Mouse (Mus musculus): ENCODE data around the gene Zp3r.
"Not testable (repeated sequence)": the region's sequence is repeated elsewhere in the genome, so short reads cannot be mapped to it uniquely, and the experiment has no call there.

The Zp3r gene

DNA sequence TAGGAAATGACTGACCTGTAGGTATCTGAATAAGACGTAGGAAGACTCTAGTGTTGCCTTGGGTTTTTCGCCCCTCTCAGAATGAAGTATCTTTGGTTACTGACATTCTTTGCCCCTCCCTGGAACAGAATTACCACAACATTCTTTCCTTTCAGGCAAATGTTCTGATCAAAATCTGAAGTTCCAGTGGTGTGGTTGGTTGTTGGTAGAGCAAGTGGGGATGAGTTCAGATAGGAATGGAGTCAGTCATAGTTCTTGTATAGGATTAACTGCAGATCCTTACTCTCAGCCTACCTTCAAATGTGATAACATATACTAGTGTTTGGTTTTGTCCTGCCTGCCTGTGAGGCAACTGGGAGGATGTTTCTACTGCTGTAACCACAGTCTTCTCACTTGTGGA is at the start of gene Zp3r:
TSS of gene Zp3r (minus strand) at position 101 of the 400 bp plus-strand sequence.
- no peak for DNase-seq (ENCODE audit: low spot score in 2 of 2)

DNA sequence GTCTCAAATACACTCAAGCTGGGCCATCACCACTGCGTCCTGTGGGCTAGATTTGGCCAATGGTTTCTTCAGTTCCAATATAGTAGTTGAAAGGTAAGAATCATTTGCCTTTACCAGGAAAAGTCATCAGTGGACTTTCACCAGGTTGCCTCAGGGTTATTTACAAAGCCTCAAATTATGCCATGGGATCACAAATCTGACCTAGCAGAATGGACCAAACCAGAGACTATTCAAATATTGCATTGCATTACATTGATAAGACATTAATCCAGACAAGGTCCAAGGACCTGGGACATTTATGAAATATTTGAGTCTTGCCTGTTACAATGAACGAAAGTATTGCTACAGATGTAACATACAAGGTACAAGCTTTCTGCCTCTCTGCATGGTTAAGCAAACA is 49.1 kb upstream of the Zp3r start:
- no peak for DNase-seq (ENCODE audit: low spot score in 2 of 2)

DNA sequence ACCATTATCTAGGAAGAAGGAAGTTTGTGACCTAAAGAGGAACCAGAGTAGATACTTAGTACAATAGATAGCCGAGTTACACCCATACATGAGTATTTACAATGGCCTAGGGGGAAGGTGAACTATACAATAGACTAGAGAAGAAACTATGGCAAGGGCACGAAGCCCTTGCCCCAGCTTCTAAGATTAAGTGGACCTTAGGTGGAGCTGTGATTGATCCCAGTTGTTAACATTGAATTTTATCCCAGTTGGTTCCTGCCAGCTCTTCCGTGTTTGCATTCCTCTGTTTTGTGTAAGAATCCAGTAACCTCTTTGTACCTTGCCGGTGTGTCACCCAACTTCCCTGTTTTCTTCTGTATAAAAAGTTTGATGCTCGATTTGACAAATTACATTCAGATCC is 34.2 kb upstream of the Zp3r start:
- DNase-seq (ENCODE audit: low spot score in 2 of 2), result not testable (repeated sequence)

DNA sequence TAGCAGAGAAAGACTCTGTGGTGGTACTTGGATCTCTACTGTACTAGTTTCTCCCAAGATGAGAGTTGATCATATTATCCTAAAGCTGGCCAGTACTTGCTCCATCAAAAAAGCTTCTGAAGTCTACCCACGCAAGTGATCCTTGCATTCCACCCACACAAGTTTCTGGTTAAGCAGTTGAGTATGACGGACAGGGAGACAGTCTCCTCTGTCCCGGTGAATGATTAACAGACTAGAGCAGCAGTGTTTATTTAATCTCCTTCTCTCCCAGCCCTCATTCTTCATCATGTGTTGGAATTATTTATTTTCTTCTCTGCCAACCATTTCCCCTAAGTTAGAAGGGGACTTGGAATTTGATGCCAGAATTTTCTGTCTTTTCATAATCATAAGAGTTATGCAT is 32.0 kb upstream of the Zp3r start, which contains the start of gene C4bp:
TSS of gene C4bp (minus strand) at position 179 of the 400 bp plus-strand sequence.
- no peak for DNase-seq (ENCODE audit: low spot score in 2 of 2)

DNA sequence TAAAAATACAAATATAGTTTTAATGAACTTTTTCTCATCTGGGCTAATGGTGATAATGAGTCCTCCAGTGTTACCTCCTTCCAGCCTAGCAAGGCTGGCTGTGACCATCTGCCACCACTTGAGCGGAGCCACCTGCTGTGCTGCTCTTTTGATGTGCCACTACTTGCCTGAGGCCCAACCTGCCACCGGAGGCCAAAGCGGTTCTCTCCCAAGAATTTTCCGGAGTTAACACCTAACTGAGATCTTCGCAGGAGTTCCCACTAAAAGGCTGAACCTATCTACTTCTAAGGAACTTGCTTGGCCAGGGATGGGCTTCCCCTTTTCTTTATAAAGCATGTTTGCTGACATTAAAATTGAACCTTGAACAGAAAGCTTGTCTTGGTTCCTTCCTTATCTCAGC is 30.2 kb upstream of the Zp3r start:
- DNase-seq (ENCODE audit: low spot score in 2 of 2), result not testable (repeated sequence)

DNA sequence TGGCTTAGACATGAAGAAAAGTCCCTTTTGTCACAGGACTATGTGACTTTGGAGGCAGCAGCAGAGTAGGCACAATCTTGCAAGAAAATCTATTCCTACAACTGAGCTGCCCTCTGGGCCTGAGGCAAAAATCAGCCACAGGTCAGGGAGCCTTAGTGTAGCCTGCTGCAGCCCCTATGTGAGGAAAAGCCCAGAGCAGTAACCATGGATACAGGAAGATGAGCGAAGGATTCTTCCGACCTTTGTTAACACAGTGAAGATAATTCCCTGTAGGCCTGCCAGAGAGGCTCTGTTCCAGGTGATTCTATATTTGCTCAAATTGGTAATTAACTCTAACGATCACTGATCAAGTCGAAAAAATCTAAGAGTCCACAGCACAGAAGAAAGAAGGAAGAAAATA is 14.7 kb upstream of the Zp3r start:
- DNase-seq (ENCODE audit: low spot score in 2 of 2), result no peak

DNA sequence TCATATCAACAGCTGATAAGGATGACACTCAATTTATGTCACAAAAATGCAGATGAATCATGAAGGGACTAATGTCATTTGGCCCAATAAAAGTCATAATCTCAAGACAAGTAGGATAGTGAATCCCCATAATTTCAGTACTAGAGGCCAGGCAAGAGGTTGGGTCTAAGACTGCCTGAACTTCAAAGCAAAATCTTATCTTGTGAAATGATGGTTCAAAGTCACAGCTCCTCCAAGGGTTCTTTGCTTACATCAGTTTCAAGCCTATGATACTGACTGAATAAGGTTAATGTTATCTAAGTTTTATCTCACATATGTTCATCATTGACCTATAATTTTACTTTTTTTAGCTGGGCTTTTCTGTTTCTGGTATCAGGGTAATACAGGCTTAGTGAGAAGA is 11.5 kb upstream of the Zp3r start:
- DNase-seq (ENCODE audit: low spot score in 2 of 2), result no peak

DNA sequence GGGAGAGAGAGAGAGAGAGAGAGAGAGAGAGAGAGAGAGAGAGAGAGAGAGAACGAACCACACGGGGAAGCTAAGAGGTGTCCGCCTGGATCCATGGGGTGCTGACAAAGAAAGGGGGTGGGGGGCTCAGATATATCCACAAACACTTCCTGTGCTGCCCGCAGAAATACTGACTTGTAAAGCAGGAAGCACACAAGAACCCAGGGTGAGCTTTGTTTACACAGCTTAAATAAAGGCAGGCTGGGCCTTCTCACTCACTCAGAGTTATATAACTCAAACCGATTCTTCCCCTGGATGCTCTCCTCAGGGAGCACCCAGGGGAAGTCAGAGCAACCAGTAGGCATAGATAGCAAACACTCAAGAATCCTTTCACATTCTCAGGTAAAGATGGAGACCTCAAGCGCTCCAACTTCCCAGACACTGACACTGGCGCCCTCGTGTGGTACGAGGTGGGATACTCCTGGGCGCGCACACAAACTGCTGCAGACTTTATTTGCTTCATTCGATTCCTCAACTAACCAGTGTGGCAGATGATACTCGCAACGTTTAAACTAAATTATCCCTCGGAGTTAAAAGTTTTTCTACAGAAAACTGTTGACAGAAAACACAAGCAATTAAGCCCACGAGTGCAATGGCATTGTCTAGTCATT is 4.5 kb upstream of the Zp3r start:
- peak; percentile 24 to 30 for DNase-seq (ENCODE audit: low spot score in 2 of 2)

DNA sequence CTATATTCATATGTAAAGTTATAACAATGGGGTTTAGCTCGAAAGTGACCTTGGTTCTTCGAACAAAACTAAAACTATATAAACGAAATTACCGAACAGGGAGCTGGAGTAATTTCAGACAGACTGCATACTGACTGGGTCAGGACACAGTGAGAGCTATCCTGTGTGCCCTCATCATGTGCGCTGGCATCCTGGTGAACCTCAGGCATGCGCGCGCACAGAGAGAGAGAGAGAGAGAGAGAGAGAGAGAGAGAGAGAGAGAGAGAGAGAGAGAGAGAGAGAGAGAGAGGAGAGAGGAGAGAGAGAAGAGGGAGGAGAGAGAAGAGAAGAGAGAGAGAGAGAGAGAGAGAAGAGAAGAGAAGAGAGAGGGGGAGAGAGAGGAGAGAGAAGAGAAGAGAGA is 3.9 kb upstream of the Zp3r start:
- DNase-seq (ENCODE audit: low spot score in 2 of 2), result no peak

DNA sequence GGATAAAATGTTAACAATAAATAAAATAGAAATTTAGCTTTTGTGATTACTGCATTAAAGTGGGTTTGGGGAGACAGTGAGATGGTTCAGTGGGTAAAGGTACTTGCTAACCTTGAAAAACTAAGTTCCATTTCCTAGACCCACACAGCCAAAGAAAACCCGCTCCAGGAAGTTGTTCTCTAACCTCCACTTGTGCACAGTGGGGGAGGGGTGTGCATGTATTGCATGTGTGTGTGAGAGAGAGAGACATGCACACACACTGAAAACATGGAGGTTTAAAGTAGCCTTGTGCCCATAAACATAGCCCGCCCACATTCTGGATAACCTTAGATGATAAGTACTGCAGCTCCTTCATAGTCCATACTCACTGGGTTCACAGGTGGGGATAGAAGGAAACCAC is 33.1 kb downstream of the Zp3r start:
- DNase-seq (ENCODE audit: low spot score in 2 of 2), result no peak

DNA sequence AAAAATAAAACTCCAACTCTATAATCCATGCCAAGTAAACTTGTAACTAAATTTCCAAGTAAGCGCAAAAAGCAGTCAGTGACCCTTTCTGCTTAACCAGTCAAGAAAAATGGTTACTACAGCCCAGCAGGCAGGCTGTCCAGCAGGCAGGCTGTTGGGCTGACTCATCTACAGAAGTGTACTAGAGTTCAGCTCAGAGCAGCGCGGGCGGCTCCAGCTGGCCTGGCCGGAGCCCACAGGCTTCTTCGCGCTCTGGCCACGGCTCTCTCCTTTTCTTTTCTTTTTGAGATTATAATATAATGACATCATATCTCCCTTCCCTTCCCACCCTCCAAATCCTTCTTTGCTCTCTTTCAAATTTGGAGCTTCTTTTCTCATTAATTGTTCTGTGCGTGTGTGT is 40.8 kb downstream of the Zp3r start:
- no peak for DNase-seq (ENCODE audit: low spot score in 2 of 2)

DNA sequence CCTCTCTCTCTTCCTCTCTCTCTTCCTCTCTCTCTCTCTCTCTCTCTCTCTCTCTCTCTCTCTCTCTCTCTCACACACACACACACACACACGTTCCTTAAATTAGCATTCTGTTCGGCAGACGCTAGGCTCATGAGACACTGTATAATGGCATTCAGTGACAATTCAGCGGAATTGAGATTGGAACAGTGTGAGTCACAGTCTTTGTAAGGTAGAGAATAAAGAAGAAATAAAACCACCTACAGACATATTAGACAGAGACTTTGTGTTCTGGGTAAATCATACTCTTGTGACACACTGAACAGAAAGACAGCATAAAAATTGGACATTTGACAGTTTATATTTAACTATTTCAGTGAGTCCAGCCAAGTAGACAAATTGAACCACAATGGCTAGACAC is 53.0 kb downstream of the Zp3r start:
- DNase-seq (ENCODE audit: low spot score in 2 of 2), result peak in 1 of 2 experiments; percentile 6

DNA sequence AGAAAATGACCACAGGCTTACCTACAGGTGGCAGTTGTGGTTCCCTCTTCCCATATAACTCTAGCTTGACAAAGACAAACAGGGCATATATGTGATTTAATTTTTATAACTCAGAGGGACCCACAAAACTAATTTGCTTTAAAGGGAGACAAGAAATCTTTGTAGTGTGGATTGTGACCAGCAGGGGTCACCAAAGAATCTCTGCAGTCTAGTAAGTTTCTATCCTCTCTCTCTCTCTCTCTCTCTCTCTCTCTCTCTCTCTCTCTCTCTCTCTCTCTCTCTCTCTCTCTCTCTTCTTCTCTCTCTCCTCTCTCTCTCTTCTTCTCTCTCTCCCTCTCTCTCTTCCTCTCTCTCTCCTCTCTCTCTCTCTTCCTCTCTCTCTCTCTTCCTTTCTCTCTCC is 53.5 kb downstream of the Zp3r start:
- peak; percentile 11 to 14 for DNase-seq (ENCODE audit: low spot score in 2 of 2)

DNA sequence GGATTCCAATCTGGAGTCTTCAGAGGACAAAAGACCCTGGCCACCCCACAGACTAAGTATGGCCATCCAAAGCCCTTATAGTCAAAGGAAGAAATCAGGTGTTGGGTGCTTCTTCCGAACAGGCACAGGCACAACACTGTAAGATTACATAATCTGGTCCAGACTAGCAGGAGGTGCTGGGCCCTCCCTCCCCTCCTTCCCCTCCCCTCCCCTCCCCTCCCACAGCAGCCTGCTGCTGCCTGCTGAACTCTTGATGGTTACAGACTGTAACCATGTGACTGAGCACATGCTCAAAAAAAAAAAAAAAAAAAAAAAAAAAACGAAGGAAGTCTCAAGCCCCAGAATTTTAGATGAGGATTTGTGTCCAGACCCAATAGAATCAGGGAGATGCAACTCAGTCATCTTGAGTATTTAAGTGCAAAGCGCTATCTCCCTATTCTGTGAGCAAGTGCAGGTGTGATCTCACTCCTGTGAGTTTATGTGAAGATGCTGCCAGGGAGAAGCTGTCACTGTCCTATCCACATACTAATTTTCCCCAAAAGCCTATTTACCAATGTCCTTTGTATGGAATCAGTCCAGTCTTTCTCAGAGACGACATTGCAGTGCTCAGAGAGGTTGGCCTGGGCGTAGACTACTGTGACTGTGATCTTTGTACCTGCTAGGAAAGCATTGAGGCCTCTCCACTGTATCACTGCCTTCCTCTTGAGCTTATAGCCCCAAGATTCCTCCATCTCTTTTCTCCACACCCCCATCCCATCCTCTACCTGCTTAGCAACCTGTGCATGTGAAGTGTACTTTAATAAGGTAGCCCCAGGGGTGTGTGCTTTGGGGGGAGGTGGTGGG is 77.8 kb downstream of the Zp3r start:
- no peak for DNase-seq (ENCODE audit: low spot score in 2 of 2)

DNA sequence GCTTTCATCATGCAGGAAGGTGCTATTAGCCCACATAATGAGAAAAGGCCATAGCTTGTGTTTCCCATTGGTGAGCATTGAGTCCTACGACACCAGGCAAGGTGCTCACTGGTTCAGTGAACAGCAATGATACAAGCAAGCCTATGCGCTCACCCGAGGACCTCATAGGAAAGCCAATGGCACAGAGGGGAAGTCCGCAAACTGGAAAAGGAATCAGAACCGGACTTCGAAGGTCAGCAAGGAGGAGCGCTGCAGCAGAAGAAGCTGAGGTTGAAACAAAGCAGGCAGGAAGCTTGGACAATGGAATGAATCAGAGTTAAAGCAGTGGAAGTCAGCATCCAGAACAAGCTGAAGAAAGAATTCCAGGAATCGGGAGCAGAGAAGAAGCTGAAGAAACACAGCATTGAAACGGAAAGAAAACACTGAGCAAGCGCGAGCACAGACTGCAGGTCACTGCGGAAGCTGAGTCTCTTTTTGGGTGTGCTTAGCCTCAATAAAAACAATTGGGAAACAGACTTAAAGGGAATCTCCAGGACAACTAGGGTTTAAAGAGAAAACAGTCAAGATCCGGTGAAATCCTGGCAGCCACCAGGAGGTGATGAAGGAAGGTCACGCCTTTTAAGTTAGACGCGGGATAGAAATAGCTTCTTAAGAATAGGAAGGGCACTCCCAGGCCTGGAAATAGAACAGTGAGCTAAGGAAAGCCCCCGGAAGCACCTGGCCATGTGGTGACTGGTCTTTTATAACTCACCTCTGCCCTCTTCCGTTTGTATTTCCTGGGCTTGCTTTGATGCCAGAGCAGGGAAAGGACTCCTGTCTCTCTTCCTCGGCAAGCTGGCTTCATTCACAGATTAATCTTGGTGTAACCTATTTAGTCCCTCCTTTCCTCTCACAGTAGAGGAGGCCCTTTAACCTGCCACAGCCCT is 78.9 kb downstream of the Zp3r start:
- no peak for DNase-seq (ENCODE audit: low spot score in 2 of 2)

DNA sequence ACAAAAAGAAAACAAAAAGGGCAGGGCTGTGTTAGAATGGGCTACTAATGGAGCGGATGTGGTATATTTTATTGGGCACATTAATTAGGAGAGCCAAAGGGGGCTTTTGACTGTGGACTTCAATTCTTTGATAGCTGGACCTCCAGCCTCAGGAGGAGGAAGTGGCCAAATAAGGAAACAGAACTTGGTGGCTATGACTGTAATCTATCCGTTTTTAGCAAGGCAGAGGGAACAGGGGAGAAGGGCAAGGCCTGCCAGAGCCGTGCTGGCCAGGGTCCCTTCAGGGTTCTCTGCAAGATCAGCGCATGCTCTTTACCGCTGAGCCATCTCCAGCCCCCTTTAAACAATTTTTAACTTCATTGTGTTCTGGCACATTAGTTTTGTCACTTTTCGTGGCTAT is 79.7 kb downstream of the Zp3r start:
- DNase-seq (ENCODE audit: low spot score in 2 of 2), result no peak

DNA sequence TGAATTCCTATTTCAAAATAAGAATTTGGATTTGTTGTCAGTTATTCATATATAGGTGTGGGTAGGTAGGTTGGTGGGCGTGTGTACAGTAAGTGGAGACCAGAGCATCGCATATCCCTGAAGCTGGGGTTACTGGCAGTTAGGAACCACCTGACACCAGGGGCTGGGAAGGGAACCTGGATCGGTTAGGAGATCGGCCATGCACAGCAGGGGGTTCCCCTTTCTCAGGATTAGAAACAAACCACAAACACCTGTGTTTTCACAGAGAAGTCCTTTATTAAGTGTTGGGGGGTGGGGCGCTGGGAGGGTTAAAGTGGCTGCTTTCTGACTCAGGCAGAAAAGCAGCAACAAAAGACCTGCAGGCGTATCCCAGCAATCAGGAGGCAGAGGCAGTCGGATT is 80.3 kb downstream of the Zp3r start:
- no peak for DNase-seq (ENCODE audit: low spot score in 2 of 2)

DNA sequence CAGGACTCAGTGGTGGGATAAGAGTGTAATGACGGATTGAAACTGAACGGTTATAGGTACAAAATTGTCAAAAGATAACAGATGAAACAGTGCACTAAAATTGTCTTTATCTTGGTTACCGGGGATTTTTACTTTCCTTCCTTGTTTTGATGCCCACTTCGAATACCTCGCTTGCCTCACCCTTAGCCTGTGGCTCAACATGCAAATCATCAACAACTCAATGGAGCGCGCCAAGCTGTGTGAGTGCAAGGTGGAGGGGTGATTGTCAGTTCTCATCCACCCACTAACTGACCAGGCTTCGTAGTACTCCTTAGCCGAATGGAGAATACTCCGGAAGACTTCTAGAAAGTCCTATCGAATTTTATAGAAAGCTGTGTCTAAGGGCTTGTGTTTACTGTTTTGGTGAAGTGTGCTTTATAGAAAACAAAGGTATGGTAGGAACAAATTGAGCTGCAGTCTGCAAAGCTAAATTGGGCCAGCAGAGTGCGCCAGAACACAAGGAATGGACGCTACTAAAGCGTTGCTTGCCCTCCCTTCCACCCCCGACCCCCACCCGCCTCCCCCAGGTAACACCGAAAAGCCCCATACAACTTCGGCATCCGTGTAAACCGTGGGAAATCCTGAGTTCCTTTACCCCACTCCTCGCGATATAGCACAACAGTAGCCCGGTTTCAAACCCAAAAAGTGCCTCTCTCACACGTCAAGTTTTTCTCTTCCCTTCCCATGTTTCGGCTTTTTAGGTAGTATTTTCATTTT is 81.6 kb downstream of the Zp3r start:
- DNase-seq (ENCODE audit: low spot score in 2 of 2), result no peak

All from right cerebral cortex, postnatal 36 days (tissue).